Mouse (Mus musculus): ENCODE data around the gene Gdf15. TPM values are rescaled to one million over a fixed set of nuclear protein-coding genes. Genes with fewer than 3 reads are reported as not detected.

Gdf15 gene
- polyA plus RNA-seq, 1 experiment = 2.2 TPM

GRCm38 (mm10) chr8:70609368-70609848 is 22.8 kb downstream of the Gdf15 start:
- under 1% methylated on average over 38 of the region's 39 CpGs for WGBS
- DNase-seq (ENCODE audit: low read depth, low spot score) = no peak

DNA sequence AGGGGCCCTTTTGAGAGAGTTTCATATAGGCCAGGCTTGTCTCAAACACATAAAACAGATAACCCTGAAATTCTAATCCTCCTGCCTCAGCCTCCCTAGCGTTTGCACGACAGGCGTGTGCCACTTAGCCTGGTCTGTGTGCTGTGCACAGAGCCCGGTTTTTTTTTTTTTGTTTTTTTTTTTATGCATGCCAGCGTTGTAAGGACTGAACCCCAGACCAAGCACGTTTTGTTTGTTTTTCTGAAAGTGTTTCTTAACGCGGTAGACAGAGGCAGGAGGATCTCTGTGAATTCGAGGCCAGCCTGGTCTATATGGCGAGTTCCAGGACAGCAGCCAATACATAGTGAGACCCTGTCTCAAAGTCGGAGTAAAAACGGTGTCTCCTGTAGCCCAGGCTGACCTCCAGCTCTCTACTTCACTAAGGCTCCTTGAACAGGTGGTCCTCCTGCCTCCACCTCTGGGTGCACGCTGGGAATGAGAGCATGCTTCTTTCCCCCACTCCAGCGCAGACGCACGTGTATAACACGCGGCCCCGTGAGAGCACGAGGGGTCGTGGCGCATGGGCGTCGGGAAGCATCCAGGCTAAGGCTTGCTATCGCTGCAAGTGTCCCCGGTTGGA is 23.4 kb downstream of the Gdf15 start, which contains the start of gene Ssbp4:
Gene Ssbp4, minus strand, starts transcription at position 124 of the 619 bp plus-strand sequence.
- DNase-seq (ENCODE audit: low read depth, low spot score) = no peak
- WGBS = 5% methylated on average over 26 of the region's 26 CpGs

DNA sequence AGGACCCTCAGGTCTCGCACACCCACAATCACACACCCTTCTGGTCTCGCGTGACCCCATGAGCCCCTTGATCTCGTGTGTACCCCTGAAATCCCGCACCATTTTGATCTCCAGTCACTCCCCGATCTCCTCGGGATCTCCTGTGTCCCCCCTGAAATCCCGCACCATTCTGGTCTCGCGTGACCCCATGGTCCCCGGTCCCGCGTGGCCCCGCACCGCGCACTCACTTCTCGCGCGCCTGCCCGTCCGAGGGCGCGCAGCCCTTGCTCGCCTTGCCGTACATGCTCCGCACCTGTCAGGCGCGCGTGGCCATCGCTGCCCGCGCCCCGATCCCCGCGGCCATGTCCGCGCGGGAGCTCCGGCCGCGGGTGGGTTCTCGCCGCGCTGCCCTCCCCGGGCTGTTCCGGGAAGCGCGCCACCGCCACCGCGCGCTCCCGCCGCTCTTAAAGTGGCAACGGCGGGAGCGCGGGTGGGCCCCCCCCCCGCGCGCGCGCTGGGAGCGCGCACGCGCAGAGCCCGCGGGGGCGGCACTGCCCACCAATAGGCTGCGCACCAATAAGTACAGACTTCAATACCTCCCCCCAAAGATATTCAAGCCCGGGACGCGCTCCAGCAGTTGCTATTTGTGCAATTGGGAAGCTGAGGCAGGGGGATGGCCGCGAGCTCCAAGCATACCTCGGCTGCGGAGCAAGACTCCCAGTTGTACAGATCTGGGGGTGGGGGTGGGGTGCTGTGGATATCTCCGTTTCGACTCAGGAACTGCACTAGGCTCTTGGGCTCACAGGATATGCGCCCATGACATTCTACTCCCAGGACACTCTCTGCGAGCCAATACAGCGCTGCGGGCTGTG is 24.1 kb downstream of the Gdf15 start:
- no peak for DNase-seq (ENCODE audit: low read depth, low spot score)
- WGBS = under 1% methylated on average over 84 of the region's 84 CpGs

GRCm38 (mm10) chr8:70607603-70607897 is 24.7 kb downstream of the Gdf15 start:
- WGBS = 22% methylated on average over 6 of the region's 6 CpGs
- DNase-seq (ENCODE audit: low read depth, low spot score) = no peak

DNA sequence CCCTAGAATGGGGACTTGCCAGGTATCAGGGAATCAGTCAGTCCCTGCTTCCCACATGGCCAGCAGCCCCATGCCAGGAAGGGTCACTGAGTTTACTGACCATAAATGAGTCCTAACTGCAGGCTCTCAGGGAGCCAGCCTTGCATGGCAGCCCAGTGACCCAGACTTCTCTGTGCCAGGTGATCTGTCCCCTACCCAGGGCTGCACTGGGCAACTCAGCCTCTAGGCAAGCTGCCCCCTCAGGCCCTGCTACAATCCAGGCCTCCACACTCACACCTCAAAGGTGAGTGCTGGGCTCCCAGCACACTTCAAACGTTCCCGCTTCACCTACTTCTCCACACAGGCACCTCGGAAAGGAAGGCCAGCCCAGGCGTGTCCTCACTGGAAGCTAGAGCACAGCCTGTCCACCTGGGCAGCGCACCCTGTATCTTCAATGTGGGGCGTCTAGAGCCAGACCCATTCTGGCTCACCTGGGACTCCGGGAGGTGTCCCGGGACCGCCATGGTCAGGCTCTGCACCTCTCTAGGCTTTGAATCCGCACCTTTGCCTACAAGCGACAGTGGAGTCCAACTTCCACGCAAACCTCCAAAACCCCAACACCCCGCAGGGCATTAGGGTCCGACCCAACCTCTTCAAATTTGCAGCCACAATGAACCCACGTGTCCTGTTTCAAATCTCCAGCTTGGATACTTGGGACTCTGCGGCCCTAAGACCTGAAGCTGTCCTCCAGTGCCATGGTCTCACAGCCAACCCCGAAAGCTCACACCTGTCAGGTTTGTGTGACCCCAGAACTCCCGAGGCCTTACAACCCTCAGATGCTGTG is 25.3 kb downstream of the Gdf15 start:
- DNase-seq (ENCODE audit: low read depth, low spot score) = no peak
- 52% methylated on average over 18 of the region's 18 CpGs for WGBS

DNA sequence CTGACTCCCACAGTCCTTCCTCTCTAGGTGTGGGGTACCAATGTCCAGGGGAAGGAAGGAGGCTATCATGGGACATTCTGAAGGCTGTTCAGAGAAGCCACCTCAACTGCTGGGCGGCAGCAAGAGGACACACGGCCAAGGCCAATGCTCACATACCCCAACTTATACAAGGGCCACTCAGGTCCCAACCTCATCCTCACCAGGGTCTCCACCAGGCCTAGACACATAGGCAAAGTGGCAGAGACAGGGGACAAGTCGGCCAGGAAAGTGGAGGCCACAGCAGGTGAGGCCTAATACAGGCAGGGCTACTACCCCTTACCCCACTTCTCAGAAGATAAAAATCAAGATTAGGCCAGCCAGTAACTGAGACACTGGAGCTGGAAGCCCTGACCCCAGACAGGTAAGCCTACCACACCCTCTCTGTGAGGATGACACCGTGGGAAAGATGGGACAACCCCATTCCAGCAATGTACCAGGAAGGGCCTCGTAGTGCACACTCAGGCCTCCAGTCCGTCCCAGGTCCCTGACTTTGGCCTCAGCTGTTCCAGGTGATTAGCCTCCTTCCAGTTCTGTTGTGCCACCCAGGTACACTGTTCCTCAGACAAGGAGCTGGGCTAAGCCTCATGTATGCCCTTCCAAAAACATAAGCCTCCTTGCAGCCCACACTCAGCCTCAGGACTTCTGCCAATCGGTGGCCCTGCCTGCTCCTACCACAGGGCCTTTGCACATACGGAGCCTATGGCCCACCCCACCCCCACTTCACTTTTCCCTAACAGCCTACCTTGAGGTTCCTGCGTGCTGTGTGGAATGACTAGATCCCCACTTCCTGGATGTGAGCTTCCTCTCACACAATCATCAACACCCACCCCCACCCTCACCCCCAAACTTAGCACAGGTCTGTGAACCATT is 26.1 kb downstream of the Gdf15 start:
- WGBS = 84% methylated on average over 9 of the region's 9 CpGs
- no peak for DNase-seq (ENCODE audit: low read depth, low spot score)

GRCm38 (mm10) chr8:70604558-70604957 is 27.7 kb downstream of the Gdf15 start:
- no peak for DNase-seq (ENCODE audit: low read depth, low spot score)
- 89% methylated on average over 7 of the region's 7 CpGs for WGBS

- 92% methylated on average over 13 of the region's 13 CpGs for WGBS
Observed at GRCm38 (mm10) chr8:70602139-70602811, 30.0 kb downstream of the Gdf15 start.

DNA sequence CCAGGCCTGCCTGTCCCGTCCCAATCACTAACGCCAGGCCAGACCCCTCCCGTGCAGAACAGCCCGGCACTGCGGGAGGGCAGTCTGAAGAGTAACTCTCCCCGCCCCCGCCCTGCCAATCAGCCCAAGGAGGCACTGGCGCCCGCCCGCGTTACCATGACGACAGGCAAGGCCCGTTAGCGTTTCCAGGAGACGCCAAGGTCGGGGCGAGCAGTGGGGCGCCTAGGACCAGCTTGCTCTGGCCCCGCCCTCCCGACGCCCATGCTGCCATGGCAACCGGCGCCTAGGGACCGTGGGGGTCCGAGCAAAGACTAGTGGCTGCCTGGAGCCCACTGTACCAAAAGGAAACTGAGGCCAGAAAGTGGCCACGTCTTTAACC is 31.0 kb downstream of the Gdf15 start:
- WGBS = 9% methylated on average over 26 of the region's 26 CpGs
- no peak for DNase-seq (ENCODE audit: low read depth, low spot score)

More at GRCm38 (mm10) chr8:70602139-70602811, 30.0 kb downstream of the Gdf15 start:
- DNase-seq (ENCODE audit: low read depth, low spot score) = no peak

DNA sequence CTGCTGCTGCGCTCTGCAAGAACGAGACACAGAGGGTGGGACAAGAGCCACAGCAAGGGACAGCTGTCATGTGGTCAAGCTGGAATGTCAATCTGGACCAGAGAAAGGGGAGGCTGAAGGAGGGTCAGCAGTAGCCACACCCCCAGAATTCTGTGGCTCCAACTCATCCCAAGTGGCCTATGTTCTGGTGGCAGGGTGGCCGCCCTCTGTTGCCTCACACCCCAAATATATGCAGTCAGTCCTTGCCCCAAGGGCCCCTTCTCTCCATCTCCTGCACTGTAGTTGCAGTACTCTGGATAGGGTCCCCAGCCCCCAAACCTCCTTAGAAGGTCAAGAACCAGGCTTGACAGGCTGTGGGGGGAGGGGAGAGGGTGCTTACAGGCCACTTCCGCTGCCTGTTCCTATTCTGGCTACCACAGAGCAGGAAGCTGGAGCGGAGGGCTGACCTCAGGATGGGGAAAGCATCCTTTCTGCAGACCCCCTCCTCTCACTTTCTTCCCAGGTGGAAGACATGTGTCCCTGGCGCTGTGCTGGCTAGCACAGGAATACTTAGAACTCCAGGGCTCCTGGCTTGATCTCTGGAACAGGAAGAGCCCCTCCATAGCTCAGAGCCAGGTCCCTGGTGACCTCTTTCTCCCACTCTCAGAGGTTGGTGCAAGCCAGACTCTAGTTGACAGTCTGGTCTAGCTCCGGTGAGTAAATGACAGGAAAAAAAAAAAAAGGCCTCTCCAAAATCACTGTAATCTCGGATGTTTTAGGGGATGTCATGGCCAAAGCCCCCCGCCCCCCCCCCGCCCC is 31.6 kb downstream of the Gdf15 start:
- DNase-seq (ENCODE audit: low read depth, low spot score) = no peak
- 60% methylated on average over 10 of the region's 10 CpGs for WGBS

DNA sequence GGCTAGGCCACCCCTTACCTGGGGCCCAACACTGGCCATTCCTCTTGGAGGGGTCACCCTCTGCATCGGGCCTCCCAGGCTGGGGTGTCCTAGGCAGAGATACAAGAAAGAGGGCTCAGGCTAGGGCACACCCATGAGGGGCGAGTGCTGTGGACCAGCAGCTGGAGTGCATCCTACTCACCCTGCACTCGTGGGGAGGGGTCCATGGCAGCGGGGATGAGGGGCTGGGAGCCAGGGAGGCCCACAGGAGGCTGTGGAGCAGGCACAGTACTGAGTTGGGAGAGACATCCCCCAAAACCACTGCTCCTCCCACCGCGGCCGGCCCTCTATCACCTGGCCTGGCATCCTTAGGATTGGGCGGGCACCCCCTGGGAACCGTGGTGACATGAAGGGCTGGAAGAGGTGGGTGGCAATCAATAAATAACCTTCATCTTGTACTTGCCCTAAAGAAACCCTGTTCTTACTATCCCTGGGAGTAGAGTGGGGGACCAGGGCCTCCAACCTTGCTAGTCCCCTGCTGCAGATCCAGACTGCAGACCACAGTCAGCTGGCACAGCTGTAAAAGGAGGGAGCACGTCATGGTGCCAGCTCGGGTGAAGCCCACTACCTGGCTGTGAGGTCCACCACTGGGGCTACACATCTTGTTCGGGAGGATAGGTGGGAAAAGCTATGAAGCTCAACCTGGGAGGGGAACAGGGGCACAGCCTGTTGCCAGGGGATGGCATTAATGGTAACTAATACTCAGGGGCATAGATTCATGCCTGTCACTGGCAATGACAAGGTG is 32.6 kb downstream of the Gdf15 start:
- no peak for DNase-seq (ENCODE audit: low read depth, low spot score)

GRCm38 (mm10) chr8:70598722-70599121 is 33.5 kb downstream of the Gdf15 start:
- 61% methylated on average over 10 of the region's 10 CpGs for WGBS
- no peak for DNase-seq (ENCODE audit: low read depth, low spot score)

More for the DNA sequence above, 32.6 kb downstream of the Gdf15 start:
- 89% methylated on average over 12 of the region's 12 CpGs for WGBS

DNA sequence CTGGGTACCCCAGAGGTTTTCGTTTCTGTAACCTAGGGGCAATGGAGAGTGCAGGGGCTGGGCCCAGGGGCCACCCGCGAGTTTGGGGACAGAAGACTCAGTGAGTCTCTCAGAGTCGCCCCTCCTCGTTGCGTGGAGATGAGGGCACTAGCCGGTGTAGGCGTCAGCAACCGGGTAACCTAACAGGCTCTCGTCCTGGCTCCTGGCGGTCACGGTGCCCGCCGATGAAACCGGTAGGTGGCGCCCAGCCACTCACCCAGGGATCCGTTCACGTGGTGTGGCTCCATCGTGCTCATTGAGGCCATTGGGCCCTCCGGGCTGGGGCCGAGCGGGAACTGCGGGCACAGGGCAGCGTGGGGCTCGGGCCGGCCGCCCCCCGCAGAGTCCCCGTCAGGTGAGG is 34.0 kb downstream of the Gdf15 start:
- 36% methylated on average over 29 of the region's 29 CpGs for WGBS
- DNase-seq (ENCODE audit: low read depth, low spot score) = no peak

DNA sequence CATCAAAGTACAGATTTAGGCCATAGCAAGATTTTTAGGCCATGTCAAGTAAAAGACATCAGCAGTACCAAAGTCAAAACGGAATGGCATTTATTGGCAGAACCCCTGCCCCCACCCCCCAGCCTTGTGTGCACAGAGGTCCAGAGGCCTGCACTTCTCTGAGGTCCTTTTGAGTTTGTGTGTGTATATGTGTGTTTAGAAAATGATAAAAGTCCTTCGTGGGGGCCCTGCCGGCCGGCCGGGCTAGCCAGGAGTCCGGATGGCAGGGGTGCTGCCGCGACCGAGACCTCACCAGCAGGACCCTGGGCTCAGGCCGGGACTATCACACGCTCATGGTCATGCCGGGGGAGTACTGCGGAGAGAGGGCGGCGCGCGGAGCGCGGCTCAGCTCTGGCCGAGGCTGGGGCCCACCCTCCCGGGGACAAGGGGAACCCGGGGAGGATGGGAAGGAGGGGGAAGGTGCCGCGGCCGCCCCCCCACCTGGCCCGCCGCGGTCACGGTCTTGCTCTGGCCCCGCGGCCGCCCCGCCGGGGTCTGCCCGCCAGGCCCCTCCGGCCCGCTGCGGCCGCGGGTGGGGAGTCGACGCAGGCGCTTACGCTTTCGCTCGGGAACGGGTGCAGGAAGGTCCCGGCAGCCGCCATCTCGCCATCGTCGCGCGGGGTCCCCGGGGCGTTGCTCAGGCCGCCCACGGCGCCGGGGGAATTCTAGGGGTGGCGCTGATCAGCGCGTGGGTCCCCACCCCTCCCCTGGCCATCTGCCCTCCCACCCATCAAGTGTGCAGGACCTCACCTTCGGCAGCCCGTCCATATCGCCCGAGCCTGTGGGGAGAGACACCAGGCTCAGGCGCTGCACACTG is 34.6 kb downstream of the Gdf15 start:
- DNase-seq (ENCODE audit: low read depth, low spot score) = no peak
- WGBS = 72% methylated on average over 67 of the region's 68 CpGs

DNA sequence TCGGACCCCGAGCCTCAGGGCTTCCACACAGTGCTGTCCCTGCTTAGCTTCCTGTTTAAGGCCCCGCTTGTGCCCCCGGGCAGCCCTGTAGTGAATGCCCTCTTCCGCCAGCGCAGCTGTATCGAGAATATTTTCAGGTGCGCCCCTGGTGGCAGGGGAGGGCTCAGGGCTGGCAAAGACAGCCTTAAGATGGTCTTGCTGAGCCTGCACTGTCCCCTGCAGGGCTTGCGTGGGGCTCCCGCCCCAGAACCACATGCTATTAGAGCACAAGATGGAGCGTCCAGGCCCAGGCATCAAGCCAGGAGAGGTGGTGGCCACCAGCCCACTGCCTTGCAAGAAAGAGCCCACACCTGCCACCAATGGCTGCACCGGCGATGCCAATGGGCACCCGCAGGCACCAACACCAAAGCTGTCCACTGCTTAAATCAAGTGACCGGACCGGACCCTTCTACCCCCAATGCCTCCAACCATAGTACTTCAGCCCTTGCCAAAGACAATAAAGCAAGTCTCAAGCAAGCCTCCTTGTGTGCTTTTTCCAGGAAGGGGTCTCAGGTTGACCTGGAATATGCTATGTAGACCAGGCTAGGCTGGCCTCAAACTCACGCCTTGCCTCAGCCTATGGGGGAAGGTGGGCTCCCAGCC is 35.4 kb downstream of the Gdf15 start:
- no peak for DNase-seq (ENCODE audit: low read depth, low spot score)
- 91% methylated on average over 17 of the region's 17 CpGs for WGBS

DNA sequence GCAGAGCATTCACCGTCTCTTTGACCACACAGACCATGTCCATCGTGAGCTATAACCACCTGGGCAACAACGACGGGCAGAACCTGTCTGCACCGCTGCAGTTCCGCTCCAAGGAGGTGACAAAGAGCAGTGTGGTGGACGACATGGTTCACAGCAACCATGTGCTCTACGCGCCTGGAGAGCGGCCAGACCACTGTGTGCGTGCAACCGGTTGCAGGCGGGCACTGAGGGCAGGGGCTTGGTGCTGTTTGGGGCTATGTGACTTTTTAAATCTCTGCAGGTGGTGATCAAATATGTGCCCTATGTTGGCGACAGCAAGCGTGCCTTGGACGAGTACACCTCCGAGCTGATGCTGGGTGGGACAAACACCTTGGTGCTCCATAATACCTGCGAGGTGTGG is 36.0 kb downstream of the Gdf15 start:
- 94% methylated on average over 18 of the region's 18 CpGs for WGBS
- DNase-seq (ENCODE audit: low read depth, low spot score) = no peak
